Mouse (Mus musculus): ENCODE data around the gene Rfpl4. TPM values are rescaled to one million over a fixed set of nuclear protein-coding genes. Genes with fewer than 3 reads are reported as not detected.
"Not testable (repeated sequence)": the region's sequence is repeated elsewhere in the genome, so short reads cannot be mapped to it uniquely, and the experiment has no call there.

The Rfpl4 gene
- polyA plus RNA-seq (2014; fragmentation: Nextera tagmentation; extraction: Ambion mirVana), result not detected in 2 replicates

GRCm38 (mm10) chr7:5116850-5117249, at the start of gene Rfpl4:
Gene Rfpl4, minus strand, starts transcription at chr7:5116950.
- DNase-seq (ENCODE audit: low spot score) (no peak), ATAC-seq (ENCODE audit: insufficient number of reproducible peaks, low FRiP score, low TSS enrichment, low read depth) (no peak)
- no peak within 1 kb of the TSS for H3K4me3 ChIP-seq (ENCODE audit: low read depth, low read length)
- no peaks in the 10 kb centered on the region for H3K27me3 ChIP-seq (ENCODE audit: control insufficient read depth, insufficient read depth, low read length)
- no peaks in the 10 kb centered on the region for H3K9me3 ChIP-seq (ENCODE audit: control insufficient read depth, low read length)
- H3K4me1 ChIP-seq (ENCODE audit: control insufficient read depth, insufficient read depth, low read length), result no peaks in the 10 kb centered on the region
- H3K4me2 ChIP-seq (ENCODE audit: low read depth, severe bottlenecking), result no peak within 1 kb of the TSS
- H3K27ac ChIP-seq (replicated peaks; ENCODE audit: low read depth, low read length), result no peak within 1 kb of the TSS
- H3K9ac ChIP-seq (ENCODE audit: low read length), result no peak within 1 kb of the TSS
- 82% methylated on average over 3 of the region's 3 CpGs for WGBS
- no peaks in the 10 kb centered on the region for H3K36me3 ChIP-seq (ENCODE audit: control insufficient read depth, insufficient read depth, low read length)

GRCm38 (mm10) chr7:5149570-5149969, 32.8 kb upstream of the Rfpl4 start, which contains the start of gene Vmn1r55:
Gene Vmn1r55, minus strand, starts transcription at chr7:5149670.
- not testable (repeated sequence) for H3K36me3 ChIP-seq (ENCODE audit: control insufficient read depth, insufficient read depth, low read length); ATAC-seq (ENCODE audit: insufficient number of reproducible peaks, low FRiP score, low TSS enrichment, low read depth); H3K9ac ChIP-seq (ENCODE audit: low read length); H3K4me1 ChIP-seq (ENCODE audit: control insufficient read depth, insufficient read depth, low read length); DNase-seq (ENCODE audit: low spot score); H3K4me2 ChIP-seq (ENCODE audit: low read depth, severe bottlenecking); H3K9me3 ChIP-seq (ENCODE audit: control insufficient read depth, low read length); H3K27me3 ChIP-seq (ENCODE audit: control insufficient read depth, insufficient read depth, low read length); H3K4me3 ChIP-seq (ENCODE audit: low read depth, low read length); H3K27ac ChIP-seq (replicated peaks; ENCODE audit: low read depth, low read length)

GRCm38 (mm10) chr7:5125549-5126406, 9.0 kb upstream of the Rfpl4 start, which contains the start of gene Rasl2-9:
Gene Rasl2-9, minus strand, starts transcription at chr7:5125950.
- no peaks in the 10 kb centered on the region for H3K36me3 ChIP-seq (ENCODE audit: control insufficient read depth, insufficient read depth, low read length)
- H3K9ac ChIP-seq (ENCODE audit: low read length), result 0 out of 2 replicates have a peak within 1 kb of the TSS, but pooled peaks have one; percentile 30
- no peaks in the 10 kb centered on the region for H3K4me1 ChIP-seq (ENCODE audit: control insufficient read depth, insufficient read depth, low read length)
- H3K9me3 ChIP-seq (ENCODE audit: control insufficient read depth, low read length), result no peaks in the 10 kb centered on the region
- peak within 1 kb of the TSS; percentile 35 for H3K4me2 ChIP-seq (ENCODE audit: low read depth, severe bottlenecking)
- H3K27ac ChIP-seq (replicated peaks; ENCODE audit: low read depth, low read length), result no peak within 1 kb of the TSS
- no peaks in the 10 kb centered on the region for H3K27me3 ChIP-seq (ENCODE audit: control insufficient read depth, insufficient read depth, low read length)
- peak within 1 kb of the TSS; percentile 7; the same call in 1 of the 2 replicates for H3K4me3 ChIP-seq (ENCODE audit: low read depth, low read length)
- DNase-seq (ENCODE audit: low spot score), result peak; percentile 83
- peak; percentile 47; the same call in 1 of the 2 replicates for ATAC-seq (ENCODE audit: insufficient number of reproducible peaks, low FRiP score, low TSS enrichment, low read depth)
- WGBS, result 17% methylated on average over 42 of the region's 42 CpGs

- Histone ChIP-seq H3K9me3 (ENCODE audit: control insufficient read depth, low read length) (no peaks in the 10 kb centered on the region), H3K27me3 (ENCODE audit: control insufficient read depth, insufficient read depth, low read length) (no peaks in the 10 kb centered on the region), H3K36me3 (ENCODE audit: control insufficient read depth, insufficient read depth, low read length) (no peaks in the 10 kb centered on the region), H3K4me1 (ENCODE audit: control insufficient read depth, insufficient read depth, low read length) (no peaks in the 10 kb centered on the region), H3K9ac (ENCODE audit: low read length) (no peak overlapping the region), H3K4me2 (ENCODE audit: low read depth, severe bottlenecking) (no peak overlapping the region), H3K27ac (replicated peaks; ENCODE audit: low read depth, low read length) (no peak overlapping the region), H3K4me3 (ENCODE audit: low read depth, low read length) (no peak overlapping the region)
- 87% methylated on average over 8 of the region's 8 CpGs for WGBS
- no peak for DNase-seq (ENCODE audit: low spot score)
- ATAC-seq (ENCODE audit: insufficient number of reproducible peaks, low FRiP score, low TSS enrichment, low read depth), result no peak
Observed at GRCm38 (mm10) chr7:5125078-5125477, 8.3 kb upstream of the Rfpl4 start.

- DNase-seq (ENCODE audit: low spot score) (no peak), ATAC-seq (ENCODE audit: insufficient number of reproducible peaks, low FRiP score, low TSS enrichment, low read depth) (no peak)
- Histone ChIP-seq H3K9me3 (ENCODE audit: control insufficient read depth, low read length) (no peaks in the 10 kb centered on the region), H3K4me1 (ENCODE audit: control insufficient read depth, insufficient read depth, low read length) (no peaks in the 10 kb centered on the region), H3K9ac (ENCODE audit: low read length) (no peak overlapping the region), H3K36me3 (ENCODE audit: control insufficient read depth, insufficient read depth, low read length) (no peaks in the 10 kb centered on the region), H3K27me3 (ENCODE audit: control insufficient read depth, insufficient read depth, low read length) (no peaks in the 10 kb centered on the region), H3K4me3 (ENCODE audit: low read depth, low read length) (no peak overlapping the region), H3K4me2 (ENCODE audit: low read depth, severe bottlenecking) (no peak overlapping the region), H3K27ac (replicated peaks; ENCODE audit: low read depth, low read length) (no peak overlapping the region)
- WGBS, result 53% methylated on average over 3 of the region's 3 CpGs
Observed at GRCm38 (mm10) chr7:5112701-5113100, 4.0 kb downstream of the Rfpl4 start.

GRCm38 (mm10) chr7:5109301-5109700, 7.4 kb downstream of the Rfpl4 start:
- Histone ChIP-seq H3K9me3 (ENCODE audit: control insufficient read depth, low read length) (no peaks in the 10 kb centered on the region), H3K27me3 (ENCODE audit: control insufficient read depth, insufficient read depth, low read length) (no peaks in the 10 kb centered on the region), H3K4me3 (ENCODE audit: low read depth, low read length) (no peak overlapping the region), H3K4me2 (ENCODE audit: low read depth, severe bottlenecking) (no peak overlapping the region), H3K36me3 (ENCODE audit: control insufficient read depth, insufficient read depth, low read length) (no peaks in the 10 kb centered on the region), H3K9ac (ENCODE audit: low read length) (no peak overlapping the region), H3K4me1 (ENCODE audit: control insufficient read depth, insufficient read depth, low read length) (no peaks in the 10 kb centered on the region), H3K27ac (replicated peaks; ENCODE audit: low read depth, low read length) (no peak overlapping the region)
- 81% methylated on average over 8 of the region's 8 CpGs for WGBS
- no peak for ATAC-seq (ENCODE audit: insufficient number of reproducible peaks, low FRiP score, low TSS enrichment, low read depth)
- no peak for DNase-seq (ENCODE audit: low spot score)

GRCm38 (mm10) chr7:5108272-5108671, 8.5 kb downstream of the Rfpl4 start:
- H3K27me3 ChIP-seq (ENCODE audit: control insufficient read depth, insufficient read depth, low read length), result no peaks in the 10 kb centered on the region
- H3K27ac ChIP-seq (replicated peaks; ENCODE audit: low read depth, low read length), result no peak overlapping the region
- no peak overlapping the region for H3K4me2 ChIP-seq (ENCODE audit: low read depth, severe bottlenecking)
- DNase-seq (ENCODE audit: low spot score) (no peak), ATAC-seq (ENCODE audit: insufficient number of reproducible peaks, low FRiP score, low TSS enrichment, low read depth) (no peak)
- H3K4me1 ChIP-seq (ENCODE audit: control insufficient read depth, insufficient read depth, low read length), result no peaks in the 10 kb centered on the region
- no peaks in the 10 kb centered on the region for H3K9me3 ChIP-seq (ENCODE audit: control insufficient read depth, low read length)
- H3K9ac ChIP-seq (ENCODE audit: low read length), result no peak overlapping the region
- WGBS, result 86% methylated on average over 4 of the region's 4 CpGs
- H3K36me3 ChIP-seq (ENCODE audit: control insufficient read depth, insufficient read depth, low read length), result no peaks in the 10 kb centered on the region
- H3K4me3 ChIP-seq (ENCODE audit: low read depth, low read length), result no peak overlapping the region

GRCm38 (mm10) chr7:5102564-5102963, 14.2 kb downstream of the Rfpl4 start:
- Histone ChIP-seq H3K27me3 (ENCODE audit: control insufficient read depth, insufficient read depth, low read length) (no peaks in the 10 kb centered on the region), H3K27ac (replicated peaks; ENCODE audit: low read depth, low read length) (no peak overlapping the region), H3K9me3 (ENCODE audit: control insufficient read depth, low read length) (no peaks in the 10 kb centered on the region), H3K9ac (ENCODE audit: low read length) (no peak overlapping the region), H3K4me3 (ENCODE audit: low read depth, low read length) (no peak overlapping the region), H3K36me3 (ENCODE audit: control insufficient read depth, insufficient read depth, low read length) (peaks cover 10% of the 10 kb centered on the region; the same call in 1 of the 2 replicates), H3K4me1 (ENCODE audit: control insufficient read depth, insufficient read depth, low read length) (no peaks in the 10 kb centered on the region), H3K4me2 (ENCODE audit: low read depth, severe bottlenecking) (no peak overlapping the region)
- ATAC-seq (ENCODE audit: insufficient number of reproducible peaks, low FRiP score, low TSS enrichment, low read depth), result no peak
- no peak for DNase-seq (ENCODE audit: low spot score)
- WGBS, result 84% methylated on average over 2 of the region's 2 CpGs
